Mouse (Mus musculus) sigmoid colon, adult 10 weeks (tissue): Measurements from ENCODE around the gene Zc3h13. TPM values are rescaled to one million over a fixed set of nuclear protein-coding genes. Genes with fewer than 3 reads are reported as not detected.

Experiments
- polyA plus RNA-seq: library from polyadenylated mRNA; stranded (reverse); fragments of 350-450 nt; fragmentation: Illumina TruSeq; extraction: RNeasy Lipid Tissue Mini Kit (QIAGEN cat#74804); gene quantifications from one replicate; pipeline ENCODE4 v1.2.3, GENCODE M21; 2014; ENCODE audit warnings: low read depth, low replicate concordance

Gene Zc3h13
- 20.8 TPM for polyA plus RNA-seq

GRCm38 (mm10) chr14:75284193-75284915, at the start of gene Zc3h13:
Gene Zc3h13 (plus strand): TSS chr14:75284373.

DNA sequence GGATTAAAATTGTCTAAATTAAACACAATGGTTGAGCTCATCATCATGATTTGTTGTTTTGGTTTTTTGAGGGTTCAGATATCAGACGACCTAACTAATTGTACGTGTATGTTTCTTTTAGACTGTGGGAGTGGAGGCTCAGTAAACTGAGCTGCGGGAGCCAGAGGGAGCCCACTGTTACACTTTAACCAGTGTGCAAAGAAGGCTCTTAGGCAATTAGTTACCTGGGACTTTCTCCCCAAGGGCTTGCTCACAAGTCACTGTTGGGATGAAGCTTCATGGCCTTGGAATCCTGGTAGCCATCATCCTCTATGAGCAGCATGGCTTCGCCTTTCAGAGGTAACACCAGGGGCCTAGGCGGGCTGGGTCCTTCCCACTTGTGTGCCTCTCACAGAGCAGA, 42.1 kb upstream of the Zc3h13 start, which contains the start of gene Cpb2:
TSS of gene Cpb2 (plus strand) at position 201 of the 400 bp plus-strand sequence.

Other genes with a start within 250 kb of the Zc3h13 start
- gene Lrrc63, start 153.5 kb upstream of the Zc3h13 start, polyA plus RNA-seq: not detected
- 48.8 TPM for gene Lcp1, start 153.3 kb upstream of the Zc3h13 start, polyA plus RNA-seq
- gene Cpb2, start 42.1 kb upstream of the Zc3h13 start, polyA plus RNA-seq: not detected
- not detected for gene Siah3, start 171.6 kb downstream of the Zc3h13 start, polyA plus RNA-seq